Mouse (Mus musculus): ENCODE measurements around the gene Aldh1l1.

Aldh1l1 gene

GRCm38 (mm10) chr6:90509085-90509484 lies 22.9 kb downstream of the Aldh1l1 start:
- no peak for DNase-seq

GRCm38 (mm10) chr6:90512416-90512815 lies 26.2 kb downstream of the Aldh1l1 start:
- DNase-seq, result no peak

- no peak for DNase-seq
These were observed 27.0 kb downstream of the Aldh1l1 start for GRCm38 (mm10) chr6:90513074-90513856.

GRCm38 (mm10) chr6:90514369-90514768 lies 28.1 kb downstream of the Aldh1l1 start:
- no peak for DNase-seq

- DNase-seq, result peak; percentile 52
These were observed 28.7 kb downstream of the Aldh1l1 start for GRCm38 (mm10) chr6:90514883-90515405.

GRCm38 (mm10) chr6:90518892-90519291 lies 32.7 kb downstream of the Aldh1l1 start:
- DNase-seq, result no peak

GRCm38 (mm10) chr6:90519375-90519774 lies 33.1 kb downstream of the Aldh1l1 start:
- no peak for DNase-seq

GRCm38 (mm10) chr6:90526406-90526805 lies 40.2 kb downstream of the Aldh1l1 start:
- DNase-seq, result no peak

GRCm38 (mm10) chr6:90529461-90530046 lies 43.3 kb downstream of the Aldh1l1 start:
- DNase-seq, result no peak

GRCm38 (mm10) chr6:90532575-90533190 lies 46.5 kb downstream of the Aldh1l1 start:
- DNase-seq, result no peak

- DNase-seq, result no peak
These were observed 47.3 kb downstream of the Aldh1l1 start for GRCm38 (mm10) chr6:90533505-90533904.

GRCm38 (mm10) chr6:90534701-90535475 lies 48.7 kb downstream of the Aldh1l1 start:
- no peak for DNase-seq

GRCm38 (mm10) chr6:90536824-90537223 lies 50.6 kb downstream of the Aldh1l1 start:
- no peak for DNase-seq

- DNase-seq, result peak; percentile 79
These were observed 51.7 kb downstream of the Aldh1l1 start for GRCm38 (mm10) chr6:90537941-90538340.

GRCm38 (mm10) chr6:90539271-90539670 lies 53.0 kb downstream of the Aldh1l1 start:
- no peak for DNase-seq

- no peak for DNase-seq
These were observed 54.3 kb downstream of the Aldh1l1 start for GRCm38 (mm10) chr6:90540520-90540919.

GRCm38 (mm10) chr6:90541367-90541772 lies 55.1 kb downstream of the Aldh1l1 start:
- no peak for DNase-seq

- no peak for DNase-seq
These were observed 58.2 kb downstream of the Aldh1l1 start for GRCm38 (mm10) chr6:90544433-90544832.

GRCm38 (mm10) chr6:90546274-90546673 lies 60.0 kb downstream of the Aldh1l1 start:
- no peak for DNase-seq

GRCm38 (mm10) chr6:90547041-90547440 lies 60.8 kb downstream of the Aldh1l1 start:
- DNase-seq, result no peak

GRCm38 (mm10) chr6:90550161-90550912 lies 64.1 kb downstream of the Aldh1l1 start:
- DNase-seq, result no peak

GRCm38 (mm10) chr6:90551251-90551650 lies 65.0 kb downstream of the Aldh1l1 start:
- DNase-seq, result no peak

All from thymus, postnatal 25 days (tissue).